Mouse (Mus musculus): ENCODE measurements around the gene Tmem206. TPM values are rescaled to one million over a fixed set of nuclear protein-coding genes. Genes with fewer than 3 reads are reported as not detected.

The Tmem206 gene
- 10.0 TPM for polyA plus RNA-seq (2015; fragmentation: Illumina TruSeq; extraction: RNeasy Lipid Tissue Mini Kit (QIAGEN cat#74804); ENCODE audit: low read depth, low replicate concordance)

DNA sequence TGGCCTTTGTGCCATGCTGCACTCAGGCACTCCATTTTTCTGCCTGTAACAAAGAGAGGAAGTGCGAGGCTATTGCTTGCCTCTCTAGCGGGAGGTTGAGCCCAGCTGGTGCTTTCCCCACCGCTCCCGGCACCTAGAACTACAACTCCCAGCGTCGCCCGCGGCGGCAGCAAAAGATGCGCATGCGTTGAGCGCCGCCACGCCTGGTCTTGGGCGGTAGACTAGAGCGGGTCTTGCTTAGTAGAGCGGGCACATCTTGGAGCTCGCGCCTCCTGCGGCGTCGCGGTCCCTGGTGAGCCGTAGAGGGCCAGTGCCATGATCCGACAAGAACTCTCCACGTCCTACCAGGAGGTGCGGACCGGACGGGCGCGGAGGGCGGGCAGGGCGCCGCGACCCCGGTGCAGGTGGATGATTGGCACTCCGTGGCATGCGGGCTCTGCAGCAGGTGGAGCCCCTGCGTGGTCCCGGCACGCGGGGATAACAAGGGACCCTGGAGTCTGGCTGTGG, at the start of gene Tmem206:
TSS of gene Tmem206 (plus strand) at position 187 of the 507 bp plus-strand sequence.

DNA sequence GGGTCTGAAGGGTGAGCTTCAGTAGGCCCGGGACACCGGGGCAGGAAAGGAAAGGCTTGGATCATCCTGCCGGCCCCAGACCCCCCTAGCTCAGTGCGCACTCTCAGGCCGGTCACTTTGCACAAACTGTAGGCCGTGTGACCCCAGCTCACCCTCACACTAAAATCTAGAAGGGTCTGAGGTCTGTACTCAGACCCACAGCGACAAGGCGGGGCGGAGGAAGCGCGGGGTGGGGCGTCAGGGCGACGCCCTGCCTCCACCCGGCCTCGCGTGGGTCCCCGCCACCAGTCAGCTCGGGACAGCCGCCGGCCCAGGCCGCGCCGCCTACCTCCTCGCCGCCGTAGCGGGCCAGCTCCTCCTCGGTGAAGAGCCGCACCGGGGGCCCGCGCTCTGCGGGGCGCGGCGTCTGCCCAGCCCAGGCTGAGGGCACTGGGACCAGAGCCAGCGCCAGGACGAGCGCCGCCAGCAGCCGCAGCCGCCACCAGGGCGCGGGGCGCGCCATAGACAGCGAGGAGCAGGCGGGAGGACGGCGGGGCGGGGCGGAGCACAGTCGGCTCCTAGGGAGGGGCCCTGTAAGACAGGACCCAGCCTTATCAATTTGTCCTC, 8.0 kb upstream of the Tmem206 start, which contains the start of gene Nenf:
TSS of gene Nenf (minus strand) at position 604 of the 606 bp plus-strand sequence.

Other genes with a start within 250 kb of the Tmem206 start
- gene Batf3, start 228.1 kb upstream of the Tmem206 start, polyA plus RNA-seq (2015; fragmentation: Illumina TruSeq; extraction: RNeasy Lipid Tissue Mini Kit (QIAGEN cat#74804); ENCODE audit: low read depth, low replicate concordance): 2.5 TPM
- not detected for gene Fam71a, start 161.1 kb upstream of the Tmem206 start, polyA plus RNA-seq (2015; fragmentation: Illumina TruSeq; extraction: RNeasy Lipid Tissue Mini Kit (QIAGEN cat#74804); ENCODE audit: low read depth, low replicate concordance)
- 2.0 TPM for gene Atf3, start 107.9 kb upstream of the Tmem206 start, polyA plus RNA-seq (2015; fragmentation: Illumina TruSeq; extraction: RNeasy Lipid Tissue Mini Kit (QIAGEN cat#74804); ENCODE audit: low read depth, low replicate concordance)
- 154 TPM for gene Nenf, start 7.7 kb upstream of the Tmem206 start, polyA plus RNA-seq (2015; fragmentation: Illumina TruSeq; extraction: RNeasy Lipid Tissue Mini Kit (QIAGEN cat#74804); ENCODE audit: low read depth, low replicate concordance)
- gene Ppp2r5a, start 77.4 kb downstream of the Tmem206 start, polyA plus RNA-seq (2015; fragmentation: Illumina TruSeq; extraction: RNeasy Lipid Tissue Mini Kit (QIAGEN cat#74804); ENCODE audit: low read depth, low replicate concordance): 69.9 TPM
- gene Dtl, start 249.6 kb downstream of the Tmem206 start, polyA plus RNA-seq (2015; fragmentation: Illumina TruSeq; extraction: RNeasy Lipid Tissue Mini Kit (QIAGEN cat#74804); ENCODE audit: low read depth, low replicate concordance): 5.8 TPM
- gene Ints7, start 249.7 kb downstream of the Tmem206 start, polyA plus RNA-seq (2015; fragmentation: Illumina TruSeq; extraction: RNeasy Lipid Tissue Mini Kit (QIAGEN cat#74804); ENCODE audit: low read depth, low replicate concordance): 28.6 TPM

Data from brain, adult 10 weeks (tissue).